Mouse (Mus musculus) limb, embryonic 14.5 days (tissue): ENCODE data around the gene Gstt4. TPM values are rescaled to one million over a fixed set of nuclear protein-coding genes. Genes with fewer than 3 reads are reported as not detected.
A peak's percentile ranks its signal among the peaks of the same experiment; 100 is the strongest.

Experiments used
- ATAC-seq: fragments of 200-750 bp; cut with Nextera tagmentation; 2 replicates; pipeline ENCODE4 v1.8.0; 2017; ENCODE audit warnings: low read depth, moderate number of reproducible peaks, moderate TSS enrichment; ENCODE audit not compliant: low FRiP score
- DNase-seq: peaks from one replicate; pipeline ENCODE4 v3.0.0-alpha.2; 2015; ENCODE audit warnings: low spot score
- H3K27ac ChIP-seq: fragments of 300-500 bp; sonication (generic); replicated peaks from 2 replicates; pipeline ENCODE4 v1.5.1; 2014; ENCODE audit warnings: low read depth, mild to moderate bottlenecking, low read length, moderate library complexity, mixed read lengths
- H3K27me3 ChIP-seq: fragments of 300-500 bp; sonication (generic); 2 replicates; pipeline ENCODE4 v1.6.1; 2014; ENCODE audit warnings: low read length, mixed read lengths; ENCODE audit not compliant: control insufficient read depth, insufficient read depth
- H3K36me3 ChIP-seq: fragments of 300-500 bp; sonication (generic); 2 replicates; pipeline ENCODE4 v1.6.1; 2014; ENCODE audit warnings: mild to moderate bottlenecking, low read length, moderate library complexity, mixed read lengths; ENCODE audit not compliant: control insufficient read depth, insufficient read depth
- H3K4me1 ChIP-seq: fragments of 300-500 bp; sonication (generic); 2 replicates; pipeline ENCODE4 v1.6.1; 2014; ENCODE audit warnings: antibody characterized with exemption, low read length, mixed read lengths; ENCODE audit not compliant: control insufficient read depth, insufficient read depth
- H3K4me2 ChIP-seq: fragments of 300-500 bp; sonication (generic); replicated peaks from 2 replicates; pipeline ENCODE4 v1.6.1; 2014; ENCODE audit warnings: low read depth, mild to moderate bottlenecking, low read length, moderate library complexity; ENCODE audit not compliant: severe bottlenecking
- H3K4me3 ChIP-seq: fragments of 300-500 bp; sonication (generic); replicated peaks from 2 replicates; pipeline ENCODE4 v1.5.1; 2014; ENCODE audit warnings: low read length
- H3K9ac ChIP-seq: fragments of 300-500 bp; sonication (generic); 2 replicates; pipeline ENCODE4 v1.6.1; 2014; ENCODE audit warnings: mild to moderate bottlenecking, low read depth, low read length, moderate library complexity; ENCODE audit not compliant: severe bottlenecking
- H3K9me3 ChIP-seq: fragments of 300-500 bp; sonication (generic); 2 replicates; pipeline ENCODE4 v1.6.1; 2016; ENCODE audit warnings: low read length; ENCODE audit not compliant: control insufficient read depth
- POLR2A ChIP-seq: fragments of 200-500 bp; IDR thresholded peaks from 2 replicates; pipeline ENCODE4 v1.8.0; 2012; ENCODE audit warnings: inconsistent platforms, mild to moderate bottlenecking, moderate library complexity, borderline replicate concordance; ENCODE audit not compliant: insufficient read depth, insufficient read length; ENCODE audit errors: extremely low read depth
- WGBS: fragments of 180-500 bp; shearing (Covaris S2); extraction: QIAGEN DNeasy Blood & Tissue Kit; methylation state at CpG from one replicate; pipeline ENCODE4 v1.1.7; 2014; 5-methylcytosine and 5-hydroxymethylcytosine counted together
- polyA plus RNA-seq, 2 experiments: library from polyadenylated mRNA; depleted of rRNA in 1 of 2; stranded (reverse) in 1 of 2; unstranded in 1 of 2; fragments of >200 nt; fragmentation: Nextera tagmentation in 1 of 2; extraction: Ambion mirVana in 1 of 2; gene quantifications; 2 replicates each; pipeline versions ENCODE4 v1.2.1 to v1.2.3; 2012 to 2014

The Gstt4 gene
- polyA plus RNA-seq, 2 experiments = not detected

- Histone ChIP-seq H3K36me3 (no peaks in the 10 kb centered on the region), H3K4me1 (no peaks in the 10 kb centered on the region), H3K9me3 (no peaks in the 10 kb centered on the region), H3K4me3 (no peak overlapping the region), H3K27ac (no peak overlapping the region), H3K9ac (no peak overlapping the region), H3K27me3 (no peaks in the 10 kb centered on the region), H3K4me2 (no peak overlapping the region)
- TF ChIP-seq POLR2A = no peak
- DNase-seq = no peak
- no peak for ATAC-seq
- WGBS = 75% methylated on average over 6 of the region's 6 CpGs
Observed at GRCm38 (mm10) chr10:75789081-75789735, 33.1 kb downstream of the Gstt4 start.

GRCm38 (mm10) chr10:75788277-75788676, 34.1 kb downstream of the Gstt4 start:
- Histone ChIP-seq H3K27me3 (no peaks in the 10 kb centered on the region), H3K4me1 (no peaks in the 10 kb centered on the region), H3K9me3 (no peaks in the 10 kb centered on the region), H3K27ac (no peak overlapping the region), H3K9ac (no peak overlapping the region), H3K4me2 (no peak overlapping the region), H3K4me3 (no peak overlapping the region), H3K36me3 (no peaks in the 10 kb centered on the region)
- WGBS = 90% methylated on average over 8 of the region's 8 CpGs
- ATAC-seq = no peak
- DNase-seq = no peak
- TF ChIP-seq POLR2A = no peak

DNA sequence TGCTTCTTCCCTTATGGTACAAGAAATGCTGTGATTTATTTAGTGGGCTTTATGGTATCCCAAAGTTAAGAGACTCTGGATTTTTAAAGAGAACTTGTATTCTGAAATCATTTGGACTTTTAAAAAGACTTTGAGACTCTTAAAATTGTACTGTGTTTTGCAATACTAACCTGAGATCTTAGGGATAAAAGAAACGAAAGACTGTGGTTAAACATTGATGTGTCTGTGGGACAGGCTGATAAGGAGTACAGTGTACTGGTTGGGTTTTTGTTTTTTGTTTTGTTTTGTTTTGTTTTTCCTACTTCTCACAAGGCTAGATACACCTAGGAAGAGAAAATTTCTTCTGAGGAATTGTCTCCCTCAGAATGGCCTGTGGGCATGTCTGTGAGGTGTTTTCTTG, 36.9 kb downstream of the Gstt4 start:
- H3K27ac ChIP-seq = no peak overlapping the region
- 71% methylated on average over 1 of the region's 1 CpGs for WGBS
- no peak for DNase-seq
- TF ChIP-seq POLR2A = no peak
- H3K36me3 ChIP-seq = no peaks in the 10 kb centered on the region
- H3K9ac ChIP-seq = no peak overlapping the region
- peaks cover 1% of the 10 kb centered on the region; the same call in 1 of the 2 replicates for H3K4me1 ChIP-seq
- H3K9me3 ChIP-seq = no peaks in the 10 kb centered on the region
- ATAC-seq = no peak
- no peak overlapping the region for H3K4me2 ChIP-seq
- no peak overlapping the region for H3K4me3 ChIP-seq
- H3K27me3 ChIP-seq = no peaks in the 10 kb centered on the region

DNA sequence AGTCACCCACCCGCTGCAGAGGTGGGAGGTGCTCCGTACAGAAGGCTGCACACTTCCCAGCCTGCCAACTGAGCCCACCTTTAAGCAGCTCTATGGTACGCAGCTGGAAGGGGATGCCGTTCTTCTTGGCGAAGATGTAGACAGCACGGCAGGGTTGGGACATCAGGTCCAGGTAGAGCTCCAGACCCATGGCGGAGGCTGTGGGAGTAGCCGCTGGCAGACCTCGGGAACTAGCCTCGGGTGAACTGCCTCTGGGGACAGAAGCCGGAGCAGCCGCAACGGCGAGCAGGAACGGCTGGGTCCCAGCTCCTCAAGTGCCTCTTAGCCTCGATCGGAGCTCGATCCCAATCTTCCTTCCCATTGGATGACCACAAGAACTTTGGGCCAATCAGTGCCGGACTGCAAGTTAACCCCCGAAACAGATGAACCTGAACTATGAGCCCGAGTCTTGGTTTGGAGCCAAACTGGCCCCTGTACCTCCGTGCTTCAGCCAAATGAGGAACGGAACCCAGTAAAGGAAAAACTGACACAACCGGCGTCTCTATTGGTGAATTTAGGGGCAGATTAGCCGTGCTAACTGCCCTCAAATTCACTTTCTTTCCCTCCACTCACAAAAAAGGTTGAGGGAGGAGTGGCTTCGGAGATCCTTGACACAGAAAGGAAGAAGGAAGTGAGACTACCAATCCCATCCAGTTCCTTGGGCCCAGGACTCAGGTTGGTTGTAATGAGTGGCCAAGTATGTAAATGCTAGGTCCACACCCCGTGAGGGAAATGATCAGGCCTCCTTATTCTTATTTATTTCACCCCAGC, 41.4 kb downstream of the Gstt4 start, which contains the start of the genes Gm20441 and Gstt3:
Gene Gm20441 (minus strand): TSS at position 186 of the 810 bp plus-strand sequence.
Gene Gstt3 (minus strand): TSS at position 646 of the 810 bp plus-strand sequence.
- H3K27me3 ChIP-seq = no peaks in the 10 kb centered on the region
- H3K9ac ChIP-seq = peak within 1 kb of the TSS; percentile 54
- peak within 1 kb of the TSS; percentile 56 for H3K4me3 ChIP-seq
- no peaks in the 10 kb centered on the region for H3K9me3 ChIP-seq
- peaks cover 9% of the 10 kb centered on the region; the same call in 1 of the 2 replicates for H3K4me1 ChIP-seq
- ATAC-seq (peak; percentile 92), DNase-seq (peak; percentile 75)
- no peak for TF ChIP-seq POLR2A
- 1% methylated on average over 27 of the region's 28 CpGs for WGBS
- H3K36me3 ChIP-seq = no peaks in the 10 kb centered on the region
- H3K4me2 ChIP-seq = peak within 1 kb of the TSS; percentile 95
- H3K27ac ChIP-seq = peak within 1 kb of the TSS; percentile 59
